Mouse (Mus musculus) colon, adult 2 months (tissue): Measurements from ENCODE around the gene Slc7a6. TPM values are rescaled to one million over a fixed set of nuclear protein-coding genes. Genes with fewer than 3 reads are reported as not detected.

Experiments used
- polyA plus RNA-seq: library from polyadenylated mRNA; depleted of rRNA; stranded (reverse); fragments of >200 nt; gene quantifications from 2 replicates; pipeline ENCODE4 v1.2.3, GENCODE M21; 2012; rRNA removed

Slc7a6 gene
- polyA plus RNA-seq: 11.6 and 11.8 TPM in 2 replicates

GRCm38 (mm10) chr8:106168356-106169016 lies at the start of gene Slc7a6:
TSS of gene Slc7a6 (plus strand) at chr8:106168857.

GRCm38 (mm10) chr8:106136156-106137130 lies 32.2 kb upstream of the Slc7a6 start, which contains the start of gene Esrp2:
TSS of gene Esrp2 (minus strand) at chr8:106136974.

GRCm38 (mm10) chr8:106149801-106150652 lies 18.6 kb upstream of the Slc7a6 start, which contains the start of gene Pla2g15:
TSS of gene Pla2g15 (plus strand) at chr8:106150399.

GRCm38 (mm10) chr8:106210821-106211345 lies 42.2 kb downstream of the Slc7a6 start, which contains the start of the genes Slc7a6os and Prmt7:
TSS of gene Slc7a6os (minus strand) at chr8:106210935.
TSS of gene Prmt7 (plus strand) at chr8:106210936.

Other genes starting within 250 kb of the Slc7a6 start
- 6.9 and 2,597 TPM in 2 replicates for gene Ctrl, start 235.0 kb upstream of the Slc7a6 start, polyA plus RNA-seq
- gene Psmb10, start 230.4 kb upstream of the Slc7a6 start, polyA plus RNA-seq: 274 and 456 TPM in 2 replicates
- 1.0 and 1.3 TPM in 2 replicates for gene Lcat, start 225.5 kb upstream of the Slc7a6 start, polyA plus RNA-seq
- 21.3 and 30.2 TPM in 2 replicates for gene Slc12a4, start 202.8 kb upstream of the Slc7a6 start, polyA plus RNA-seq
- 0.10 and 0.12 TPM in 2 replicates for gene Dpep3, start 189.4 kb upstream of the Slc7a6 start, polyA plus RNA-seq
- gene Dus2, start 177.5 kb upstream of the Slc7a6 start, polyA plus RNA-seq: 5.5 TPM in 2 replicates
- gene Dpep2nb, start 162.9 kb upstream of the Slc7a6 start, polyA plus RNA-seq: not detected in 2 replicates
- gene Ddx28, start 157.0 kb upstream of the Slc7a6 start, polyA plus RNA-seq: 8.0 and 8.7 TPM in 2 replicates
- gene Nfatc3, start 110.0 kb upstream of the Slc7a6 start, polyA plus RNA-seq: 12.8 and 15.7 TPM in 2 replicates
- 68.5 and 68.7 TPM in 2 replicates for gene Esrp2, start 31.9 kb upstream of the Slc7a6 start, polyA plus RNA-seq
- gene Pla2g15, start 18.5 kb upstream of the Slc7a6 start, polyA plus RNA-seq: 9.7 and 10.5 TPM in 2 replicates
- 17.6 and 19.1 TPM in 2 replicates for gene Slc7a6os, start 42.1 kb downstream of the Slc7a6 start, polyA plus RNA-seq
- 15.8 and 16.5 TPM in 2 replicates for gene Prmt7, start 42.1 kb downstream of the Slc7a6 start, polyA plus RNA-seq
- 88.1 and 97.5 TPM in 2 replicates for gene Smpd3, start 169.1 kb downstream of the Slc7a6 start, polyA plus RNA-seq
- 1.5 and 1.6 TPM in 2 replicates for gene Zfp90, start 246.5 kb downstream of the Slc7a6 start, polyA plus RNA-seq